Mouse (Mus musculus) embryonic facial prominence, embryonic 11.5 days (tissue): ENCODE measurements around the gene Gm5148. TPM values are rescaled to one million over a fixed set of nuclear protein-coding genes. Genes with fewer than 3 reads are reported as not detected.

Experiments used
- ATAC-seq: fragments of 200-750 bp; cut with Nextera tagmentation; replicated peaks from 2 replicates; pipeline ENCODE4 v1.8.0; 2017; ENCODE audit warnings: low read depth; ENCODE audit not compliant: insufficient number of reproducible peaks, low FRiP score, low TSS enrichment
- DNase-seq: peaks from one replicate; pipeline ENCODE4 v3.0.0-alpha.2; 2015; ENCODE audit warnings: low spot score
- H3K27ac ChIP-seq: fragments of 300-500 bp; sonication (generic); replicated peaks from 2 replicates; pipeline ENCODE4 v1.5.1; 2014; ENCODE audit warnings: mild to moderate bottlenecking, low read depth, low read length, control low read depth
- H3K27me3 ChIP-seq: fragments of 300-500 bp; sonication (generic); 2 replicates; pipeline ENCODE4 v1.6.1; 2014; ENCODE audit warnings: mild to moderate bottlenecking, low read length, moderate library complexity, mixed read lengths; ENCODE audit not compliant: control insufficient read depth, insufficient read depth
- H3K36me3 ChIP-seq: fragments of 300-500 bp; sonication (generic); replicated peaks from 2 replicates; pipeline ENCODE4 v1.6.1; 2014; ENCODE audit warnings: low read depth, mild to moderate bottlenecking, low read length, moderate library complexity, mixed read lengths; ENCODE audit not compliant: control insufficient read depth, insufficient read depth
- H3K4me1 ChIP-seq: fragments of 300-500 bp; sonication (generic); 2 replicates; pipeline ENCODE4 v1.6.1; 2014; ENCODE audit warnings: low read length, mixed read lengths; ENCODE audit not compliant: control insufficient read depth, insufficient read depth
- H3K4me2 ChIP-seq: fragments of 300-500 bp; sonication (generic); 2 replicates; pipeline ENCODE4 v1.6.1; 2014; ENCODE audit warnings: low read depth, mild to moderate bottlenecking, control low read depth, low read length, moderate library complexity
- H3K4me3 ChIP-seq: fragments of 300-500 bp; sonication (generic); 2 replicates; pipeline ENCODE4 v1.5.1; 2014; ENCODE audit warnings: low read depth, low read length, control low read depth
- H3K9ac ChIP-seq: fragments of 300-500 bp; sonication (generic); replicated peaks from 2 replicates; pipeline ENCODE4 v1.6.1; 2014; ENCODE audit warnings: mild to moderate bottlenecking, control low read depth, low read length
- H3K9me3 ChIP-seq: fragments of 300-500 bp; sonication (generic); replicated peaks from 2 replicates; pipeline ENCODE4 v1.6.1; 2016; ENCODE audit warnings: mild to moderate bottlenecking, low read length, inconsistent platforms, mixed read lengths; ENCODE audit not compliant: control insufficient read depth
- WGBS: fragments of 180-500 bp; shearing (Covaris S2); extraction: QIAGEN DNeasy Blood & Tissue Kit; methylation state at CpG from one replicate; pipeline ENCODE4 v1.1.7; 2014; 5-methylcytosine and 5-hydroxymethylcytosine counted together
- polyA plus RNA-seq: library from polyadenylated mRNA; unstranded; fragments of >200 nt; fragmentation: Nextera tagmentation; extraction: Ambion mirVana; gene quantifications from 2 replicates; pipeline ENCODE4 v1.2.1, GENCODE M21; 2014

Gm5148 gene
- polyA plus RNA-seq, 1 experiment from 2014 or later, result 2.6 TPM

GRCm38 (mm10) chr3:37761741-37762140, 37.5 kb upstream of the Gm5148 start:
- Histone ChIP-seq H3K27me3 (no peaks in the 10 kb centered on the region), H3K4me2 (no peak overlapping the region), H3K9me3 (no peaks in the 10 kb centered on the region), H3K4me3 (no peak overlapping the region), H3K9ac (no peak overlapping the region), H3K27ac (no peak overlapping the region), H3K4me1 (no peaks in the 10 kb centered on the region), H3K36me3 (no peaks in the 10 kb centered on the region)
- 73% methylated on average over 5 of the region's 5 CpGs for WGBS
- no peak for ATAC-seq
- no peak for DNase-seq

DNA sequence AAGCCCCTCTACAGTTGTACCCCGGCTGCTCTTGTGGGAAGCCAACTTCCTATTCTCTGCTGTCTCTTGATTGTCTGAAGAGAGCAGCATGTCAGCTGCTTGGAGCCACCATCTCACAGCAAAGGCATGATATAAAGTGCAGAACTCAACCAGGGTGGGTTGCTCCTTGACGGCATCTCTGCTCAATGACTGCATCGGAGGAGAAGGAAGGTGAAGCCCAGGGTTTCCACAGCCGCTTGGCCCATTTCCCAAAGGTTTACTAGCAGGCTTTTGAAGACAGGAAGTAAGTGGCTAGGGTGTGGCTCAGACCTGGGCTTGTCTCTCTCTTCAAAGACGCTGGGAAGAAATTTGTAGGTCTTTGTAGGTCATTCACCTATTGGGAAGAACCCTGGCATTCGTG, 36.6 kb upstream of the Gm5148 start:
- 86% methylated on average over 6 of the region's 6 CpGs for WGBS
- H3K4me2 ChIP-seq, result no peak overlapping the region
- ATAC-seq (no peak), DNase-seq (no peak)
- H3K4me3 ChIP-seq, result no peak overlapping the region
- H3K27me3 ChIP-seq, result no peaks in the 10 kb centered on the region
- H3K9ac ChIP-seq, result no peak overlapping the region
- no peaks in the 10 kb centered on the region for H3K36me3 ChIP-seq
- no peaks in the 10 kb centered on the region for H3K4me1 ChIP-seq
- H3K27ac ChIP-seq, result no peak overlapping the region
- no peaks in the 10 kb centered on the region for H3K9me3 ChIP-seq

- Histone ChIP-seq H3K27ac (no peak overlapping the region), H3K9me3 (no peaks in the 10 kb centered on the region), H3K9ac (no peak overlapping the region), H3K27me3 (no peaks in the 10 kb centered on the region), H3K4me1 (no peaks in the 10 kb centered on the region), H3K4me3 (no peak overlapping the region), H3K4me2 (no peak overlapping the region), H3K36me3 (no peaks in the 10 kb centered on the region)
- 43% methylated on average over 9 of the region's 9 CpGs for WGBS
- ATAC-seq, result no peak
- DNase-seq, result no peak
These were observed 34.5 kb upstream of the Gm5148 start for GRCm38 (mm10) chr3:37758611-37759322.

DNA sequence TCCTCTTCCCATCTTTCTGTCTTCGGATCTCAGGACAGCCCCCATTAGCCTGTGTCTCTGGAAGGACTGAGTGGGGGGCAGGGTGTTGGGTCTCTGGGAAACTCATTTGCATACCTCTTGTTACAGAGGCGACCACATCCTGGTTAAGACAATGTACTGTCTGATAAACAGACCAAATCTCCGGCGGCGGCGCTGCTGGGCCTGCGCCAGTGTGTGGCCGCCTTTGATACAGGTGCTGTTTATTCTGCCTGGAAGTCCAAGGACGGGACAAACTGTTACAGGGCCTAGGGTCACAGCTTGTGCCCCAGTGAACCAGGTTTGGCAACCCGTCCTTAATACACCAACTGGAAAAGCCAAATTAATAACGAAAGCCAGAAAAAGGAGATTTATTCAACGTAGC, 33.8 kb upstream of the Gm5148 start:
- Histone ChIP-seq H3K9me3 (no peaks in the 10 kb centered on the region), H3K4me2 (peak overlapping the region; percentile 22; the same call in 1 of the 2 replicates), H3K27ac (no peak overlapping the region), H3K36me3 (no peaks in the 10 kb centered on the region), H3K27me3 (no peaks in the 10 kb centered on the region), H3K4me3 (no peak overlapping the region), H3K4me1 (no peaks in the 10 kb centered on the region), H3K9ac (no peak overlapping the region)
- ATAC-seq, result peak; percentile 72
- peak; percentile 38 for DNase-seq
- 3% methylated on average over 12 of the region's 12 CpGs for WGBS

DNA sequence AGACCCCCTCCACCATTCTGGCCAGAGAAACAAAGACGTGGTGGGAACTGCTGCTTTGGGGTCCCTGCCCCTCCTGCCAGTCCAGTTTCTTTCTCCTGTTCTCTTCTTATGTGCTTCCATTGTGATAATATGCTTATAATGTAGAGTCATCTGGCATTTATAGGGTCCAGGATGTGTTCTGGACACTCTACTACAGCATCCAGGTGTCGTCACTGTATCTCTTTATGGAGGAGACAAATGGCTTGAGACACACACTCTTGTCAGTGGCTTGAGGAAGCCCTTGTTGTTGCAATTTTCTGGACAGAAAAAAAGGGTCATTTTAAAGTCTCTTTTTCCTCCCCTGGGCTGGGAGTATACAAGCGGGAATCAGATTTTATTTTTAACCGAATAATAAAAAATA, 33.3 kb upstream of the Gm5148 start:
- Histone ChIP-seq H3K9me3 (no peaks in the 10 kb centered on the region), H3K27me3 (no peaks in the 10 kb centered on the region), H3K4me1 (no peaks in the 10 kb centered on the region), H3K27ac (no peak overlapping the region), H3K36me3 (no peaks in the 10 kb centered on the region), H3K4me3 (no peak overlapping the region), H3K4me2 (no peak overlapping the region), H3K9ac (no peak overlapping the region)
- ATAC-seq (no peak), DNase-seq (no peak)
- WGBS, result 27% methylated on average over 4 of the region's 4 CpGs

GRCm38 (mm10) chr3:37756005-37756404, 31.7 kb upstream of the Gm5148 start:
- H3K27me3 ChIP-seq, result no peaks in the 10 kb centered on the region
- 75% methylated on average over 2 of the region's 2 CpGs for WGBS
- H3K27ac ChIP-seq, result no peak overlapping the region
- ATAC-seq, result no peak
- DNase-seq, result no peak
- no peaks in the 10 kb centered on the region for H3K9me3 ChIP-seq
- no peaks in the 10 kb centered on the region for H3K4me1 ChIP-seq
- no peaks in the 10 kb centered on the region for H3K36me3 ChIP-seq
- H3K9ac ChIP-seq, result no peak overlapping the region
- no peak overlapping the region for H3K4me2 ChIP-seq
- no peak overlapping the region for H3K4me3 ChIP-seq

GRCm38 (mm10) chr3:37754639-37755038, 30.3 kb upstream of the Gm5148 start:
- Histone ChIP-seq H3K4me3 (no peak overlapping the region), H3K9me3 (no peaks in the 10 kb centered on the region), H3K4me1 (no peaks in the 10 kb centered on the region), H3K36me3 (no peaks in the 10 kb centered on the region), H3K9ac (no peak overlapping the region), H3K4me2 (no peak overlapping the region), H3K27me3 (no peaks in the 10 kb centered on the region), H3K27ac (no peak overlapping the region)
- WGBS, result 81% methylated on average over 3 of the region's 3 CpGs
- DNase-seq, result no peak
- ATAC-seq, result no peak

- Histone ChIP-seq H3K9ac (no peak overlapping the region), H3K27ac (no peak overlapping the region), H3K9me3 (no peaks in the 10 kb centered on the region), H3K27me3 (no peaks in the 10 kb centered on the region), H3K36me3 (no peaks in the 10 kb centered on the region), H3K4me3 (no peak overlapping the region), H3K4me2 (no peak overlapping the region), H3K4me1 (no peaks in the 10 kb centered on the region)
- WGBS, result 89% methylated on average over 3 of the region's 3 CpGs
- ATAC-seq (no peak), DNase-seq (no peak)
These were observed 28.9 kb upstream of the Gm5148 start for GRCm38 (mm10) chr3:37753148-37753547.
